Mouse (Mus musculus) E14TG2a.4 (cell line): ENCODE results near the gene Plcb4.

Source experiments
- CTCF ChIP-seq: conservative IDR thresholded peaks from 2 replicates; pipeline ENCODE4 v1.5.1; 2014; ENCODE audit warnings: low read length
- NANOG ChIP-seq: IDR thresholded peaks from 2 replicates; pipeline ENCODE4 v1.6.1; 2014; ENCODE audit warnings: borderline replicate concordance, low read length, mixed read lengths
- POU5F1 ChIP-seq: IDR thresholded peaks from 2 replicates; pipeline ENCODE4 v1.6.1; 2014; ENCODE audit warnings: low read length, borderline replicate concordance

- TF ChIP-seq CTCF (no peak), POU5F1 (no peak), NANOG (no peak)
These were observed 188.1 kb downstream of the Plcb4 start for GRCm38 (mm10) chr2:135846903-135847302.
